Mouse (Mus musculus) yolk sac, embryonic 10.5 days (tissue): ENCODE results near the gene En2.

Experiments
- DNase-seq: peaks from one replicate; pipeline ENCODE4 v3.0.0-alpha.2; 2017; ENCODE audit warnings: low spot score

En2 gene

GRCm38 (mm10) chr5:28159891-28160470 is 5.5 kb upstream of the En2 start:
- no peak for DNase-seq

DNA sequence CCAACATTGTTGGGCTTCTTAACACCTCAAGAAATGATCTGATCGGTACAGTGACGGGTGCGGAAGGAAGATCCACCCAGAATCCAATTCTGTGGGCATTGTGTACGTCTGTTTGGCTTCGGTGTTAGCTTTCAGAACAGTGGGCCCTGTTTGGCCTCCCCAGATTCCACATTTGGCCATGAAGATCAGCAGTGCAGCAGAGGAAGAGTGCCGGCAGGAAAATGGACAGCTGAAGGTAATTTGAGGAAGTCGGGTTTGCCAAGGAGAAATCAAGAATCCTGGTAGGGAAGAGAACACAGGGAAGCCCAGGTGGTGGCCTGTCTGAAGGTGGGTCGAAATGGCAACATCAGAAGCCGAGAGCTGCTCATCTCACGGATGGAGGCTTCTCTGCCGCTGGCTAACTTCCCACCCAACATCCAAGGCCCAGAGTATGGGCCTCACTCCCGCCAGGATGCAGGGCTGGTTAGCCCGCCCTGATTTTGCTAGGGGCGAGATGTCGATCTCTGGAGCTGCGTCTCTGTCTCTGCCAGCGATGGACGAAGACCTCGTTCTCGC is 4.0 kb upstream of the En2 start:
- DNase-seq, result no peak

DNA sequence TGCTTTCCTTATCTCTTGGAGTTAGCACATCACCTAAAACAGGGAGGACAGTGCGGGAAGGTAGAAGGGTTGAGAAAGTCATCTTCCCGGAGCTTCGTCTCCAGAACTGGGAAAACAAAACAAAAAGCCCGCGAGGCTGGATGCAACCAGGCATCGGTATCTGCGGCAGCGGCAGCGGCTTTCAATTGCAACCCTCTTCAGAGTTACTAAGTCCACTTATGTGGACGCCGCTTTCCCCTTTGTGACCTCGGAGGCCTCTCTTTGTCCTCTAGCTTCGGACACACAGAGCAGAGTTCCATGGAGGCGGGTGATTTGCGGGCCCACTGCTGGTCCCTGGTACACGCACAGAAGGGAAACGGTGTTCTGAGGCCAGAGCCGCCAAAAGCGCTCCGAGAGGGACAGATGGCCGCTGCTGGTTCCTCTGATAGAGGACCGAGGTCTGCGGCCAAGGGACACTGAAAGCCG is 3.5 kb upstream of the En2 start:
- DNase-seq, result no peak

- no peak for DNase-seq
Observed at GRCm38 (mm10) chr5:28163926-28164325, 1.6 kb upstream of the En2 start.

DNA sequence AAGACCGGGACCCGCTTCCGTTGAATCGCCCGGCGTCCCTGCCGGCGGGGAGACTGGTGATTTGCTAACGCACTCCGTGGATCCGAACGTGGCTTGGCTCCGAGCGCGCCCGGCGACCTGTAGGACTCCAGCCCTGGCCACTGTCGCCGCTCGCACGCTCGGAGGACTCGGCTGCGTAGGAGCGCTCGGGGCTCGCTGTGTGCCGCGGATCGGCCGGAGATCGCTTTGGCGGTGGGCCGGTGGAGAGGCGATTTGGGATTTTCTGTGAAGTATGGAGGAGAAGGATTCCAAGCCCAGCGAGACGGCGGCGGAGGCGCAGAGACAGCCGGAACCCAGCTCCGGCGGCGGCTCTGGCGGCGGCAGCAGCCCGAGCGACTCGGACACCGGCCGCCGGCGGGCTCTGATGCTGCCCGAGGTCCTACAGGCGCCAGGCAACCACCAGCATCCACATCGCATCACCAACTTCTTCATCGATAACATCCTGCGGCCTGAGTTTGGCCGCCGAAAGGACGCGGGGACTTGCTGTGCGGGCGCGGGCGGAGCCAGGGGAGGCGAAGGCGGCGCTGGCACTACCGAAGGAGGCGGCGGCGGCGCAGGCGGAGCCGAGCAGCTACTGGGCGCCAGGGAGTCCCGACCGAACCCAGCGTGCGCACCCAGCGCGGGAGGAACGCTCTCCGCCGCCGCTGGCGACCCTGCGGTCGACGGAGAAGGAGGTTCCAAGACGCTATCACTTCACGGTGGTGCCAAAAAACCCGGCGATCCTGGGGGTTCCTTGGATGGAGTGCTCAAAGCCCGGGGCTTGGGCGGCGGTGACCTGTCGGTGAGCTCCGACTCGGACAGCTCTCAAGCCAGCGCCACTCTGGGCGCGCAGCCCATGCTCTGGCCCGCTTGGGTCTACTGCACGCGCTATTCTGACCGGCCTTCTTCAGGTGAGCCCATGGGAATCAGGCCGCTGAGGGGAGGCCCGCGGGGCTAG is 1.1 kb downstream of the En2 start:
- DNase-seq, result peak; percentile 54

DNA sequence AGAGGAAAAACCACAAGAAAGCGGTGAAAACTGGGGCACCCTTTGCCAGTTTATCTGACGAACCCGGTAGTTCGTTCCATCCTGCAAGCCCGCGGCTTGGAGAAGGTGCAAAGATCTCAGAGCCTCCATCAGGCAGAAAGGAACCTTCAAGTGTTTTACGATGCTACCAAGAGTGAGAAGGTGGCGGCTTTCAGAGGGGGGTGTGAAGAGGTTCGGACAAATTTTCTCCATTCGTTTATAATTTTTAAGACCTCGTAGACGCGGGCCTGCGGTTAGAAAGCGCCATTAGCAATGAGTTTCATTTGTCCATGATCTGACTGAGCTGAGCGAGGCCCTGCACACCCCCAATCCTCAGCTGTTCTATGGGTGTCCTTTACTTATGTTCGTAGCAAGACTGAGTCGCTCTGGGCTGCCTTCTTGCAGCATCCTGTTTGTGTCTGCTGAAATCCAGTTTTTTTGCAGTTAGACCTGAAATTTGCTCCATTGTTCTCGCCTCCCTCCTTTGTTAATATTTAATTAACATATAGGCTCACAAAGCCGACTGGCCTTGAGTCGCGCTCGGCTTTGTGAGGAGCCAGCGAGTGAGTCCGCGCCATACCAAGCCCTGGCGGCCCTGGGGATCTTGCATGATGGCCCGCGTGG is 2.2 kb downstream of the En2 start:
- DNase-seq, result no peak

DNA sequence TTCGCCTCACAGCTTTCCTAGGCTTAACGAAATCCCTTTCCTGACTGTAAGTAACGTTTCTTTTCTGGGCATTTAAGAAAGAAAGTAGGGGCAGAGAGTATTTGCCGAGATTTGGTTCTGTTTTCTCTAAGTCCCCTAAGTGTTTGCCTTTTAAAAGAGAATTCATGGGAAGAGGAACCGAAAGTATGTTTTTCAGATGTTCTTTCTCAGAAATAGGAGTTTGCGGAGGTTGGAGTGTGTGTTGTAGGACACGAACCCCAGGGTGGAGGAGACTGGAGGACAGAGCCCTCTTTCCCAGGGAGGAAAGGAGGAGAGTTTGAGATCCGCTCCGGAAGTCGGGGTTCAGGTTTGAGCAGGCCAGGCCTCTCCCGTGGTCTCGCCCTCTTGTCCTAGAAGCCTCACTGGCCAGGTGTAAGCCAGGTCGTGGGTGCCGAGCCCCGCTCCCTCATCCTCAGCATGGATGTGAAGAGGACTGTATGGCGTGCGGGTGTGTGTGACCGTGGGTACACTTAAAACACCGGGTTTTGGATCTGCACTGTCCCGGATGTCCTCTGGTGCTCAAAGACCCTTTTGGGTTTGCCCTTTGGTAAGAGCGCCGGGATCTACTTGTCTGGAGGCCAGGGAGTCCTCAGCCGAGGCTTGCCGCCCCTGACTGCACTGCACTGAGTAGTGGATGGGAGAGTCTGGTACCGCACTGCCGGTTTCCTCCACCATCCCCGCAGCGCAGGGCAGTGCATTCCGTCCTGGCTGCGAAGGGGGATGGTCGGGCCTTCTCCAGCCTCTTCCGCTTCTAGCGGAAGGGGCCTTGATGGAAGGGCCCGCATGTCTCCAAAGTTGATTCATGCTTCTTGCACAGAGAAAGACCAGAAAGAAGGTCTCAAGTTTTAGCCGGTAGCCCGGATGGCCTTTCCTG is 3.0 kb downstream of the En2 start:
- DNase-seq, result no peak

DNA sequence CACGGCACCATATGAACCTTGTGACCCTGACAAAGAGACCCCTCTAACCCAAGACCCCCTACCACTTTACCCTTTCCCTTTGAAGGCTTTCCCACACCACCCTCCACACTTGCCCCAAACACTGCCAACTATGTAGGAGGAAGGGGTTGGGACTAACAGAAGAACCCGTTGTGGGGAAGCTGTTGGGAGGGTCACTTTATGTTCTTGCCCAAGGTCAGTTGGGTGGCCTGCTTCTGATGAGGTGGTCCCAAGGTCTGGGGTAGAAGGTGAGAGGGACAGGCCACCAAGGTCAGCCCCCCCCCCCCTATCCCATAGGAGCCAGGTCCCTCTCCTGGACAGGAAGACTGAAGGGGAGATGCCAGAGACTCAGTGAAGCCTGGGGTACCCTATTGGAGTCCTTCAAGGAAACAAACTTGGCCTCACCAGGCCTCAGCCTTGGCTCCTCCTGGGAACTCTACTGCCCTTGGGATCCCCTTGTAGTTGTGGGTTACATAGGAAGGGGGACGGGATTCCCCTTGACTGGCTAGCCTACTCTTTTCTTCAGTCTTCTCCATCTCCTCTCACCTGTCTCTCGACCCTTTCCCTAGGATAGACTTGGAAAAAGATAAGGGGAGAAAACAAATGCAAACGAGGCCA is 3.8 kb downstream of the En2 start:
- no peak for DNase-seq

DNA sequence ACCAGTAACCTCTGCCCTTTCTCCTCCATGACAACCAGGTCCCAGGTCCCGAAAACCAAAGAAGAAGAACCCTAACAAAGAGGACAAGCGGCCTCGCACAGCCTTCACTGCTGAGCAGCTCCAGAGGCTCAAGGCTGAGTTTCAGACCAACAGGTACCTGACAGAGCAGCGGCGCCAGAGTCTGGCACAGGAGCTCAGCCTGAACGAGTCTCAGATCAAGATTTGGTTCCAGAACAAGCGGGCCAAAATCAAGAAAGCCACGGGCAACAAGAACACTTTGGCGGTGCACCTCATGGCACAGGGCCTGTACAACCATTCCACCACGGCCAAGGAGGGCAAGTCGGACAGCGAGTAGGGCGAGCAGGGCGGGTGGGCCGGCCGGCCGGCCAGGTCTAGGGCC is 4.6 kb downstream of the En2 start:
- DNase-seq, result no peak

DNA sequence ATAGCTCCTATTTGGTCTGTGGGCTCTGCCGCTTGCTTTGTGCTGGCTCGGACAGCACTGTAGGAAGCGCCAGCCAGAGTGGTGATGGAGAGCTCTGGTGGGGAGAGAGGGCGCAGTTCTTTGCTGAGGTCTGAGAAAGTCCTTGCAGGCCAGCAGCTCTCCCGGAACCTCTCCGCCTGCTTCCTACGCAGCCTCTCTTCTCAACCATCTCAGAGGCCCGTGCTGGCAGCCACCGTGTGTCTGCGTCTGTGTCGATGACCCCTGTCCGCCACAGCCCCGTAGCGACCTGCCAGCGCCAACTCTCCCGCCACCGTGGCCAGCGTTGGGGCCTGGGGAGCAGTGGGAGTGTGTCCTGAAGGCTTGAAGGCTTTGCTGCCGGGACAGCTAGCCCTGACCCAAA is 5.4 kb downstream of the En2 start:
- DNase-seq, result no peak

- DNase-seq, result no peak
Observed at GRCm38 (mm10) chr5:28171667-28172066, 6.2 kb downstream of the En2 start.

- no peak for DNase-seq
Observed at GRCm38 (mm10) chr5:28172261-28172920, 6.9 kb downstream of the En2 start.

DNA sequence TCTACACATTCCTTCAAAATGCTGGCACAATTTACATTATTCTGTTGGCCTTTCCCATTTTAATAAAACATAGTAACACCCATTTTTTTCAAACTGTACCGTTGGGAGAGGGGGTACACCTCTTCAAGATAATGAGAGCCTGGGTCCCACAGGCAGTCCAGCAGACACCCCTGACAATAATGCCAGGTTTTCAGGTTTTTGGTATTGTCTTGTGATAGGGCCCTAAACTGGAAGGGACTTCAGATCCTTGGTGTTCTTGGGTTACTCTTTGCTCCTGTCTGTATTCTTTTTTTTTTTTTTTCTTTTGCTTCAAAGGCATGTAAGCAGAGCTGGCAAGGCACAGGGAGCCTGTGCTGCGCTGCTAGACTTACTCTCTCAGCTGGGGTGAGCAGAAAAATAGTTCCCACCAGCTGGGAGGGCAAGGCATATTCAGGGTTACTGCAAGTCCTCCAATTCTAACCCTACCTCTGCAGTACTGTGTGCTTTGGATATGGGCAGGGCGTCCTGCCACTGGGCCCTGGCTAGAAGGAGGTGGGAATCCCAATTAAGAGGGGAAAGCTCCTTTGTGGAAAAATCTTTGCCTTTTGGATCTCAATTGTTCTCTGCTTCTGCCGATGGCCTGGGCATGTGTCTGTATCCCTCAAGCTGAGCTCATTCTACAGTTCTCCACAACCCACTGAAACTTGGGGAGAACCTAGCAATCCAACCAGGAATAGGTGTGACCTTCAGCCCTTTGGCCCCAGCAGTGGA is 7.6 kb downstream of the En2 start:
- no peak for DNase-seq

- DNase-seq, result no peak
Observed at GRCm38 (mm10) chr5:28173674-28174073, 8.2 kb downstream of the En2 start.

DNA sequence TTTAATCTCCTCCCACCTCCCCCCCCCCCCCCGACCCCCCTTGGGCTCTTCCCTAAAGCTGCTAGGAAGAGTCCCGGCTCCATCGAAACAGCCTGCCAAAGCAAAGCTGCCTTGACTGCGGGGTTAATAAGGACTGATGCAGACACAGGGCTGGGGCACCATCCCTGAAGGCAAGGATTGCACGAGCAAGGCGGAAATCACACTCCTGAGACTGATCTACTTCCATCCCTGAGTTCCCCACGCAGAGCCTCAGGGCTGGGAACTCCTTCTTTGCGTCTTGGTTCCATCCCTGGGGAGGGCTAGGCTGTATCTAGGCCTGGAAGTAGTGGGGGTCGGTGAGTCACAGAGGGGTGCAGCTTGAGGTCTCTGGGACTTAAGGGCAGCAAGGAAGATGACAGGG is 8.6 kb downstream of the En2 start:
- no peak for DNase-seq

- no peak for DNase-seq
Observed at GRCm38 (mm10) chr5:28174876-28175569, 9.5 kb downstream of the En2 start.

DNA sequence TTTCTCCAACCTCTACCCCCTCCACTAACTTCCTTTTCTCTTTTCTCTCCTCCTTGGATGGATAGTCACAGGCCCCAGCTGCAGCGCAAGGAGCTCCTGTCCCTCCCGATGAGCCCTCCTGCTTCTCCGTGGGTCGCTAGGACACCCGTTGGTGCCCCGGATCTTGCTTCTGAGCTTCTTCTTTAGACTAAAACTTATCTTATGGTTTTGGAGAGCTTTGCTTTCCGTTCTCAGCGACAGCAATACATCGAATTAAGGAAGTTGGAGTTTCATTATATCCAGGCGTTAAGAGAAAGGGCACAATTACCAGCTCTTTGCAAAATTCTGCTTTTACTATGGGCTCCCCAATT is 10.1 kb downstream of the En2 start:
- no peak for DNase-seq

- no peak for DNase-seq
Observed at GRCm38 (mm10) chr5:28176023-28176422, 10.5 kb downstream of the En2 start.

DNA sequence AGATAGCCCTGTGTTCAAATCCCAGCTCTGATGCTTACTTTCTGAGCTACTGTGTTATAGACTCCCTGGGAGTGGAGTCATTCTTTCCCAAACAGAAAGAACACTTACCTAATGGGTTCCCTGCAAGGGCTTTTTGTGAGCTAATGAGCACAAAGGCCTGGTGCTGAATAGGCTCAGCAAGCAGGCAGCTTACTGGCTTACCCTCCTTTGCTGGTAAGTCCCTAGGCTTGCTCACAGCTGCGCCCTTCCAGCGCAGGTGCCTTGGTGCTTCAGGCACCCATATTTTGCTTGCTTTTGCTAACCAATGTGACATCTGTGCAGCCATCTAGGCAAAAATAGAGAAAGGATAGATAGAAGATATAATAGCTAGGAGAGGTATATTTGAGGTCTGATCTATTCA is 11.1 kb downstream of the En2 start:
- no peak for DNase-seq
